Mouse (Mus musculus) ES-E14 (cell line): Measurements from ENCODE around the gene Dock4.

Experiments used
- HCFC1 ChIP-seq: IDR thresholded peaks from 2 replicates; pipeline ENCODE4 v1.6.1; 2012; ENCODE audit warnings: low read length, inconsistent platforms, borderline replicate concordance; ENCODE audit not compliant: insufficient read depth
- MAFK ChIP-seq: IDR thresholded peaks from 2 replicates; pipeline ENCODE4 v1.6.1; 2014; ENCODE audit warnings: mild to moderate bottlenecking, low read depth, low read length, inconsistent platforms; ENCODE audit not compliant: insufficient read depth
- ZC3H11A ChIP-seq: IDR thresholded peaks from 2 replicates; pipeline ENCODE4 v1.6.1; 2012; ENCODE audit warnings: low read depth, mild to moderate bottlenecking, inconsistent platforms, low read length, borderline replicate concordance
- ZNF384 ChIP-seq: IDR thresholded peaks from 2 replicates; pipeline ENCODE4 v1.6.1; 2012; ENCODE audit warnings: low read depth, low read length, inconsistent platforms

GRCm38 (mm10) chr12:40498928-40499626, 53.3 kb downstream of the Dock4 start:
- no peak for TF ChIP-seq MAFK
- no peak for TF ChIP-seq ZC3H11A
- TF ChIP-seq HCFC1, result no peak
- no peak for TF ChIP-seq ZNF384
